Mouse (Mus musculus): Measurements from ENCODE around the gene Gm21970.

- TF ChIP-seq POLR2A (IDR thresholded peaks at IDR 0.05; ENCODE audit: extremely low read depth, insufficient read depth, low read length): no peak
- no peak for TF ChIP-seq CTCF (IDR thresholded peaks at IDR 0.05; ENCODE audit: extremely low read depth, insufficient read depth, low read length)
These were observed at the start of gene Gm21970 for GRCm38 (mm10) chr16:91391421-91391820.
